In the genomic region with DNA sequence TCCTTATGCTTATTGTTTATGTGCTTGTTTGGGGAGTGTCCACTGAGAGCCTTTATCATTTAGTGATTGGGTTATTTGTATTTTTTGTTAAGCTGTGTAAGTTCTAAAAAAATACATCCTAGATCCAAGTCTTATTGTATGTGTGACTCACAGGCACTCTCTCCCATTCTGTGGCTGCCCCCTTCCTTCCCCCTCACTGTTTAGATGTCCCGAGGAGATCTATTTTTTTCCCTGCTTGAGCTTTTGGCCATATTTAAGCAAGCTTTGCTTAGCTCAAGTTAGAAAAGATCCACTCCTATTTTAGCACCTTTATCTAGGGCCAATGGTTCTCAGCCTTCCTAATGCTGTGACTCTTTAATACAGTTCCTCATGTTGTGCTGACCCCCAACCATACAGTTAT, we compare ENCODE assay signal across 15 mouse cellular contexts.
"Had no signal": no experiment of that assay in that cellular context is flagged by ENCODE, and none has a peak within 500 bp of the region (broad histone marks: within the 10 kb centered on the region; RNA-seq: fewer than 3 reads in every experiment).

No protein-coding gene starts in this region.

- H3K4me3 ChIP-seq: midbrain, embryonic 10.5 days; midbrain, embryonic 12.5 days; myocyte; neural tube, embryonic 13.5 days; neural tube, embryonic 15.5 days; stomach, embryonic 15.5 days had no signal

- DNase-seq: lung, adult 18-20 months; lung, embryonic 14.5 days; lung, postnatal 10 days; midbrain, embryonic 14.5 days; right cerebral cortex, postnatal 14 days; thymus, adult 2 months; thymus, postnatal 25 days; thymus, postnatal 4 days had no signal

- H3K27ac ChIP-seq: midbrain, embryonic 10.5 days; midbrain, embryonic 12.5 days; neural tube, embryonic 13.5 days; neural tube, embryonic 15.5 days; stomach, embryonic 15.5 days; stomach, postnatal 0 days had no signal

- H3K4me1 ChIP-seq: midbrain, embryonic 12.5 days; stomach, embryonic 15.5 days had no signal
